Mouse (Mus musculus) cerebellum, adult 11 months (tissue): ENCODE results near the gene Slc35d3.
A peak's percentile ranks its signal among the peaks of the same experiment; 100 is the strongest.

ENCODE experiments used
- DNase-seq: peaks from one replicate; pipeline ENCODE4 v3.0.0; 2022

Slc35d3 gene

GRCm38 (mm10) chr10:19831072-19831849 lies 20.0 kb downstream of the Slc35d3 start:
- no peak for DNase-seq

GRCm38 (mm10) chr10:19820986-19821385 lies 30.3 kb downstream of the Slc35d3 start:
- no peak for DNase-seq

- DNase-seq = no peak
These were observed 32.4 kb downstream of the Slc35d3 start for GRCm38 (mm10) chr10:19818723-19819355.

GRCm38 (mm10) chr10:19815371-19815770 lies 35.9 kb downstream of the Slc35d3 start:
- no peak for DNase-seq

- peak; percentile 6 for DNase-seq
These were observed 39.7 kb downstream of the Slc35d3 start for GRCm38 (mm10) chr10:19811436-19812172.

- no peak for DNase-seq
These were observed 46.5 kb downstream of the Slc35d3 start for GRCm38 (mm10) chr10:19804763-19805162.

- no peak for DNase-seq
These were observed 48.3 kb downstream of the Slc35d3 start for GRCm38 (mm10) chr10:19802958-19803357.
